Comparison of ENCODE assay signal across 27 mouse cellular contexts in the genomic region with DNA sequence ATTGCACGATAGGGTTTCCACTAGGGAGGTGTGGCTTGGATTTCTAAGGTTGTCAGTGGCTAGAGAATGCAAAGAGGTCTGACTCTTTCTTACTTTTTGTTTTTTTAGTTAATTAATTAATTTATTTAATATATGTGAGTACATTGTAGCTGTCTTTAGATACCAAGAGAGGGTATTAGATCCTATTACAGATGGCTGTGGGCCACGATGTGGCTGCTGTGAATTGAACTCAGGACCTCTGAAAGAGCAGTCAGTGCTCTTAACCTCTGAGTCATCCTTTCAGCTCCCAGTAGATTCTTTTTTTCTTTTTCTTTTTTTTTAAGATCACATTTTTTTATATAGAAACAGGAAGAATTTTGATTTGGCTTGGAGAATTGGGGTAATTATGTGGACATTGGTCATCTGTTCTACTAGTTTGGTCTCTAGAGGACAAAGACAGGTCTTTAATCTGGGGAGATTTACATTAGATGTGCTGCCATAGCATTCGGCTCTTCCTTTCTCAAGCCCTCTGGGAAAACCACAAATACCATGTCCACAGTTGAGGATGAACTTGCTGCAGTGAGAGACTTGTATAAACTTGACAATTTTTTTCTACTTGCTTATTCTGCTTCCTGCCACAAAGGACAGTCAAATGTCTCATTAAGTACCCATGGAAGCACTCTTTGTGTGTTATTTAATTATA. TPM values are rescaled to one million over a fixed set of nuclear protein-coding genes. Genes with fewer than 3 reads are reported as not detected.
DNase-seq lines count a peak whose midpoint lies in the region; ATAC-seq and TF ChIP-seq lines count a peak whose summit lies in the region.
"Had no signal": no experiment of that assay in that cellular context is flagged by ENCODE, and none has a peak within 500 bp of the region (broad histone marks: within the 10 kb centered on the region; RNA-seq: fewer than 3 reads in every experiment).

No protein-coding gene starts in this region.

- no peak overlapping the region for H3K27ac ChIP-seq in kidney, postnatal 0 days
- no peak overlapping the region for H3K27ac ChIP-seq in kidney, embryonic 14.5 days (ENCODE audit: low read depth, low read length)
- H3K27ac ChIP-seq in stomach, embryonic 14.5 days (ENCODE audit: low read length), result peak overlapping the region; percentile 33; the same call in 1 of the 2 replicates
- no peak overlapping the region for H3K27ac ChIP-seq in stomach, postnatal 0 days (replicated peaks)
- H3K27ac ChIP-seq in intestine, embryonic 16.5 days (ENCODE audit: low read length), result no peak overlapping the region; the same call in 1 of the 2 replicates
- H3K27ac ChIP-seq: embryonic facial prominence, embryonic 10.5 days; forebrain, embryonic 15.5 days; hindbrain, postnatal 0 days; limb, embryonic 10.5 days; lung, embryonic 15.5 days; neural tube, embryonic 15.5 days had no signal

- WGBS in kidney, postnatal 0 days, result 63% methylated on average over 3 of the region's 3 CpGs
- whole genome bisulfite sequencing in kidney, embryonic 14.5 days, result 67% methylated on average over 3 of the region's 3 CpGs
- 51% methylated on average over 3 of the region's 3 CpGs for WGBS in stomach, embryonic 14.5 days
- 46% methylated on average over 3 of the region's 3 CpGs for WGBS in stomach, postnatal 0 days
- 58% methylated on average over 3 of the region's 3 CpGs for WGBS in intestine, embryonic 16.5 days

- peak; percentile 78 for DNase-seq in kidney, postnatal 0 days (ENCODE audit: low spot score)
- DNase-seq in stomach, postnatal 0 days (ENCODE audit: low spot score), result no peak
- DNase-seq in thymus, postnatal 0 days (ENCODE audit: low spot score), result no peak
- DNase-seq in adrenal gland, adult 18-20 months (ENCODE audit: low spot score in 2 of 2), result no peak
- DNase-seq: cerebellum, adult 11 months; cerebellum, postnatal 10 days; gastrocnemius, postnatal 10 days; heart, postnatal 10 days; kidney, adult 9 months; thymus, postnatal 4 days had no signal

- H3K9me3 ChIP-seq in kidney, postnatal 0 days (replicated peaks; ENCODE audit: low read length), result no peaks in the 10 kb centered on the region
- no peaks in the 10 kb centered on the region for H3K9me3 ChIP-seq in kidney, embryonic 14.5 days (ENCODE audit: control insufficient read depth, low read length)
- H3K9me3 ChIP-seq in stomach, embryonic 14.5 days (ENCODE audit: control insufficient read depth, low read depth, low read length), result no peaks in the 10 kb centered on the region
- no peaks in the 10 kb centered on the region for H3K9me3 ChIP-seq in stomach, postnatal 0 days (ENCODE audit: control insufficient read depth, low read length)
- H3K9me3 ChIP-seq in intestine, embryonic 16.5 days (ENCODE audit: control insufficient read depth, low read length), result no peaks in the 10 kb centered on the region
- H3K9me3 ChIP-seq: embryonic facial prominence, embryonic 10.5 days; forebrain, embryonic 15.5 days; heart, embryonic 12.5 days; limb, embryonic 10.5 days; lung, embryonic 15.5 days; neural tube, embryonic 15.5 days had no signal

- ATAC-seq in kidney, postnatal 0 days (replicated peaks; ENCODE audit: low FRiP score, low read depth), result no peak
- ATAC-seq in kidney, embryonic 14.5 days (ENCODE audit: low FRiP score, low TSS enrichment), result no peak
- no peak for ATAC-seq in stomach, embryonic 14.5 days (ENCODE audit: insufficient number of reproducible peaks, insufficient read depth, low FRiP score, low read depth)
- no peak for ATAC-seq in stomach, postnatal 0 days (ENCODE audit: low FRiP score, low TSS enrichment)
- ATAC-seq in intestine, embryonic 16.5 days, result peak; percentile 28; the same call in 1 of the 2 replicates
- ATAC-seq: forebrain, embryonic 15.5 days; hindbrain, postnatal 0 days had no signal

- no peak for TF ChIP-seq CTCF in kidney, postnatal 0 days (IDR thresholded peaks at IDR 0.05; ENCODE audit: low read depth)
- TF ChIP-seq CTCF in stomach, postnatal 0 days (IDR thresholded peaks at IDR 0.05; ENCODE audit: low read depth), result no peak

- H3K4me1 ChIP-seq in kidney, postnatal 0 days (replicated peaks; ENCODE audit: insufficient read depth, low read length), result no peaks in the 10 kb centered on the region
- no peaks in the 10 kb centered on the region for H3K4me1 ChIP-seq in kidney, embryonic 14.5 days (ENCODE audit: control insufficient read depth, insufficient read depth, low read length)
- 0 out of 2 replicates have a peak, but pooled peaks cover 4% of the 10 kb centered on the region for H3K4me1 ChIP-seq in stomach, embryonic 14.5 days (ENCODE audit: control insufficient read depth, insufficient read depth, low read length)
- H3K4me1 ChIP-seq in stomach, postnatal 0 days (replicated peaks; ENCODE audit: control insufficient read depth, insufficient read depth), result no peaks in the 10 kb centered on the region
- H3K4me1 ChIP-seq in intestine, embryonic 16.5 days (ENCODE audit: control insufficient read depth, insufficient read depth, low read length), result no peaks in the 10 kb centered on the region
- H3K4me1 ChIP-seq: embryonic facial prominence, embryonic 10.5 days; forebrain, embryonic 15.5 days; heart, embryonic 12.5 days; limb, embryonic 10.5 days; lung, embryonic 15.5 days; neural tube, embryonic 15.5 days had no signal

- TF ChIP-seq EP300 in stomach, postnatal 0 days (optimal IDR thresholded peaks at IDR 0.05), result no peak

- H3K4me3 ChIP-seq in kidney, postnatal 0 days (replicated peaks; ENCODE audit: low read depth, low read length), result no peak overlapping the region
- H3K4me3 ChIP-seq in kidney, embryonic 14.5 days (ENCODE audit: low read length), result no peak overlapping the region
- H3K4me3 ChIP-seq in stomach, embryonic 14.5 days (ENCODE audit: low read depth, low read length), result no peak overlapping the region
- H3K4me3 ChIP-seq in stomach, postnatal 0 days (ENCODE audit: low read depth, low read length), result no peak overlapping the region
- H3K4me3 ChIP-seq in intestine, embryonic 16.5 days (ENCODE audit: low read length), result no peak overlapping the region
- H3K4me3 ChIP-seq: embryonic facial prominence, embryonic 10.5 days; forebrain, embryonic 15.5 days; heart, embryonic 12.5 days; limb, embryonic 10.5 days; lung, embryonic 15.5 days; neural tube, embryonic 15.5 days had no signal

- no peak overlapping the region for H3K9ac ChIP-seq in kidney, postnatal 0 days (ENCODE audit: low read depth, low read length)
- H3K9ac ChIP-seq in kidney, embryonic 14.5 days (ENCODE audit: low read depth, low read length), result no peak overlapping the region
- H3K9ac ChIP-seq in stomach, embryonic 14.5 days (replicated peaks; ENCODE audit: low read depth, low read length), result no peak overlapping the region
- H3K9ac ChIP-seq in stomach, postnatal 0 days (ENCODE audit: low read length), result no peak overlapping the region
- H3K9ac ChIP-seq in intestine, embryonic 16.5 days (ENCODE audit: low read depth, low read length), result no peak overlapping the region
- H3K9ac ChIP-seq: forebrain, embryonic 15.5 days; heart, embryonic 12.5 days; lung, embryonic 15.5 days; neural tube, embryonic 15.5 days had no signal

- H3K4me2 ChIP-seq in kidney, postnatal 0 days (ENCODE audit: low read length), result no peak overlapping the region
- H3K4me2 ChIP-seq in kidney, embryonic 14.5 days (replicated peaks; ENCODE audit: low read depth, low read length), result no peak overlapping the region
- H3K4me2 ChIP-seq in stomach, embryonic 14.5 days (replicated peaks; ENCODE audit: low read depth, low read length), result no peak overlapping the region
- no peak overlapping the region for H3K4me2 ChIP-seq in stomach, postnatal 0 days (replicated peaks; ENCODE audit: low read depth)
- no peak overlapping the region for H3K4me2 ChIP-seq in intestine, embryonic 16.5 days (ENCODE audit: low read depth, low read length)
- H3K4me2 ChIP-seq: forebrain, embryonic 15.5 days; heart, embryonic 12.5 days; liver, embryonic 11.5 days; lung, embryonic 15.5 days; midbrain, embryonic 11.5 days; neural tube, embryonic 15.5 days had no signal

- H3K36me3 ChIP-seq in kidney, postnatal 0 days (ENCODE audit: insufficient read depth, low read length), result no peaks in the 10 kb centered on the region
- no peaks in the 10 kb centered on the region for H3K36me3 ChIP-seq in kidney, embryonic 14.5 days (ENCODE audit: control insufficient read depth, insufficient read depth, low read length)
- no peaks in the 10 kb centered on the region for H3K36me3 ChIP-seq in stomach, embryonic 14.5 days (ENCODE audit: control insufficient read depth, insufficient read depth, low read length)
- no peaks in the 10 kb centered on the region for H3K36me3 ChIP-seq in stomach, postnatal 0 days (ENCODE audit: control insufficient read depth, insufficient read depth, low read length)
- H3K36me3 ChIP-seq in intestine, embryonic 16.5 days (ENCODE audit: control insufficient read depth, insufficient read depth, low read length), result no peaks in the 10 kb centered on the region
- H3K36me3 ChIP-seq: embryonic facial prominence, embryonic 10.5 days; forebrain, embryonic 15.5 days; heart, embryonic 12.5 days; limb, embryonic 10.5 days; lung, embryonic 15.5 days; neural tube, embryonic 15.5 days had no signal

- no peaks in the 10 kb centered on the region for H3K27me3 ChIP-seq in kidney, postnatal 0 days (ENCODE audit: insufficient read depth, low read length)
- no peaks in the 10 kb centered on the region for H3K27me3 ChIP-seq in kidney, embryonic 14.5 days (ENCODE audit: control insufficient read depth, insufficient read depth, low read length)
- H3K27me3 ChIP-seq in stomach, embryonic 14.5 days (ENCODE audit: control insufficient read depth, insufficient read depth, low read length), result no peaks in the 10 kb centered on the region
- H3K27me3 ChIP-seq in stomach, postnatal 0 days (ENCODE audit: control insufficient read depth, insufficient read depth, low read length), result no peaks in the 10 kb centered on the region
- no peaks in the 10 kb centered on the region for H3K27me3 ChIP-seq in intestine, embryonic 16.5 days (replicated peaks; ENCODE audit: control insufficient read depth, insufficient read depth, low read length)
- H3K27me3 ChIP-seq: forebrain, embryonic 15.5 days; heart, embryonic 12.5 days; lung, embryonic 15.5 days; neural tube, embryonic 15.5 days had no signal

RNA-seq across cellular contexts. Expression of gene Cd200r3, which starts 40.0 kb away (rescaled TPM):
- 0.61 and 0.83 TPM in 2 replicates for polyA plus RNA-seq in kidney, postnatal 0 days (2015; fragmentation: Nextera tagmentation; extraction: Ambion mirVana)
- polyA plus RNA-seq in kidney, embryonic 14.5 days (2014; fragmentation: Nextera tagmentation; extraction: Ambion mirVana), result 0.31 TPM in 1 of 2 replicates, not detected in the other
- polyA plus RNA-seq in stomach, embryonic 14.5 days (2014; fragmentation: Nextera tagmentation; extraction: Ambion mirVana), result 0.23 TPM in 1 of 2 replicates, not detected in the other
- polyA plus RNA-seq in stomach, postnatal 0 days (2015; fragmentation: Nextera tagmentation; extraction: Ambion mirVana), result 0.61 and 0.93 TPM in 2 replicates
- polyA plus RNA-seq in intestine, embryonic 16.5 days (2015; fragmentation: Nextera tagmentation; extraction: Ambion mirVana), result 0.49 and 0.56 TPM in 2 replicates
- polyA plus RNA-seq in thymus, postnatal 0 days (2015; fragmentation: Nextera tagmentation; extraction: Ambion mirVana), result 0.26 and 0.27 TPM in 2 replicates
- not detected for total RNA-seq in adrenal gland, adult 18-20 months (2021)
- total RNA-seq: heart, postnatal 10 days; hindbrain, postnatal 0 days; layer of hippocampus, adult 18-20 months; left cerebral cortex, adult 8-10 months; midbrain, postnatal 0 days had no signal
- polyA plus RNA-seq: cortical plate, adult 2 months; embryonic facial prominence, embryonic 10.5 days; forebrain, embryonic 15.5 days; hindbrain, embryonic 11.5 days; hindbrain, postnatal 0 days; limb, embryonic 10.5 days; midbrain, embryonic 11.5 days; midbrain, postnatal 0 days had no signal
